Mouse (Mus musculus) effector memory CD4-positive, alpha-beta T cell, adult 5 months (primary cell): ENCODE data around the gene Zfp973. TPM values are rescaled to one million over a fixed set of nuclear protein-coding genes. Genes with fewer than 3 reads are reported as not detected.

ENCODE experiments used
- polyA plus RNA-seq: library from polyadenylated mRNA; unstranded; fragments of 100-300 nt; shearing (Covaris generic); gene quantifications from one replicate; pipeline ENCODE4 v1.2.1, GENCODE M21; 2017

Gene Zfp973
- polyA plus RNA-seq: 3.5 TPM

DNA sequence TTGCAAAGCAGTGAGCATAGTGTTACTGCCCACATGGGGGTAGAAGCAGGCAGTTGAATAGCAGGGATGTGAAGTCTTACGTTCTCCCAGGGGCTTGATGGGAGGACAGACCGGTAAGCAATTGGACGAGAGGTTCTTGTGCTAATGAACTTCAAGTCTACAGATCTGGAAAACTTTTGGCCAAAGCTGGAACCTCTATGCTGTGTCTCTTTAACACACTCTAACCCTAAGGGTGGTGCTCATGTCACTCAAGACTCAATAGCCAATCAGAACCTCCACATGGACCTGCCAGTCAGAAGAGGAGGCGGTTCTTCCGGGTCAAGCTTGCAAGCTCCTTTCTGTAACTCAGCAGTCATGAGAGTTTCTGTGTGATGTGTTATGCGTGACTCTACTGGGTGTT is at the start of gene Zfp973:
Zfp973 (plus strand) TSS at position 301 of the 400 bp plus-strand sequence.

GRCm38 (mm10) chr2:176636244-176636643 is 34.1 kb upstream of the Zfp973 start, which contains the start of gene Gm14308:
Gm14308 (minus strand) TSS chr2:176636344.

DNA sequence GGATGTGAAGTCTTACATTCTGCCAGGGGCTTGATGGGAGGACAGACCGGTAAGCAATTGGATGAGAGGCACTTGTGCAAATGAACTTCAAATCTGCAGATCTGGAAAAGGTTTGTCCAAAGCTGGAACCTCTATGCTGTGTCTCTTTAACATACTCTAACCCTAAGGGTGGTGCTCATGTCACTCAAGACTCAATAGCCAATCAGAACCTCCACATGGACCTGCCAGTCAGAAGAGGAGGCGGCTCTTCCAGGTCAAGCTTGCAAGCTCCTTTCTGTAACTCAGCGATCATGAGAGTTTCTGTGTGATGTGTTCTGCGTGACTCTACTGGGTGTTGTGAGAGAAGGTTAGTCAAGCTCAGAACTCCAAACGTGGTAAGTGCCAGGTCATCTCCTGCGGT is 37.7 kb downstream of the Zfp973 start, which contains the start of gene Gm14305:
Gm14305 (plus strand) TSS at position 278 of the 400 bp plus-strand sequence.

Other genes starting within 250 kb of the Zfp973 start
- gene Gm14435, start 246.9 kb upstream of the Zfp973 start, polyA plus RNA-seq: 4.4 TPM
- gene Gm14434, start 183.7 kb upstream of the Zfp973 start, polyA plus RNA-seq: 5.1 TPM
- gene Zfp967, start 149.5 kb upstream of the Zfp973 start, polyA plus RNA-seq: not detected
- gene Gm14308, start 34.2 kb upstream of the Zfp973 start, polyA plus RNA-seq: 6.0 TPM
- gene Gm14305, start 37.8 kb downstream of the Zfp973 start, polyA plus RNA-seq: 5.7 TPM
- 2.2 TPM for gene Gm14295, start 128.1 kb downstream of the Zfp973 start, polyA plus RNA-seq
- not detected for gene Gm14408, start 160.6 kb downstream of the Zfp973 start, polyA plus RNA-seq